Mouse (Mus musculus): ENCODE data around the gene Nfkb1. TPM values are rescaled to one million over a fixed set of nuclear protein-coding genes. Genes with fewer than 3 reads are reported as not detected.
A peak's percentile ranks its signal among the peaks of the same experiment; 100 is the strongest.

Nfkb1 gene
- total RNA-seq, 4 experiments from 2014 or later: 23.0 to 30.7 (median 29.0) TPM

GRCm38 (mm10) chr3:135591376-135591775, 100.0 kb downstream of the Nfkb1 start:
- no peak for DNase-seq (ENCODE audit: low spot score in 2 of 2)

GRCm38 (mm10) chr3:135590471-135590870, 100.9 kb downstream of the Nfkb1 start:
- DNase-seq (ENCODE audit: low spot score in 2 of 2): no peak

- no peak for DNase-seq (ENCODE audit: low spot score in 2 of 2)
These were observed 104.9 kb downstream of the Nfkb1 start for GRCm38 (mm10) chr3:135586471-135586880.

- DNase-seq (ENCODE audit: low spot score in 2 of 2): no peak
These were observed 105.3 kb downstream of the Nfkb1 start for GRCm38 (mm10) chr3:135586060-135586459.

GRCm38 (mm10) chr3:135585482-135585881, 105.9 kb downstream of the Nfkb1 start:
- no peak for DNase-seq (ENCODE audit: low spot score in 2 of 2)

GRCm38 (mm10) chr3:135582246-135582645, 109.1 kb downstream of the Nfkb1 start:
- no peak for DNase-seq (ENCODE audit: low spot score in 2 of 2)

GRCm38 (mm10) chr3:135581606-135582117, 109.7 kb downstream of the Nfkb1 start:
- DNase-seq (ENCODE audit: low spot score in 2 of 2): peak in 1 of 2 experiments; percentile 26

- DNase-seq (ENCODE audit: low spot score in 2 of 2): no peak
These were observed 110.7 kb downstream of the Nfkb1 start for GRCm38 (mm10) chr3:135580439-135581275.

- no peak for DNase-seq (ENCODE audit: low spot score in 2 of 2)
These were observed 112.2 kb downstream of the Nfkb1 start for GRCm38 (mm10) chr3:135579179-135579578.

- no peak for DNase-seq (ENCODE audit: low spot score in 2 of 2)
These were observed 112.7 kb downstream of the Nfkb1 start for GRCm38 (mm10) chr3:135578588-135579140.

GRCm38 (mm10) chr3:135575126-135575525, 116.2 kb downstream of the Nfkb1 start:
- DNase-seq (ENCODE audit: low spot score in 2 of 2): no peak

GRCm38 (mm10) chr3:135573051-135573450, 118.3 kb downstream of the Nfkb1 start:
- no peak for DNase-seq (ENCODE audit: low spot score in 2 of 2)

- no peak for DNase-seq (ENCODE audit: low spot score in 2 of 2)
These were observed 119.8 kb downstream of the Nfkb1 start for GRCm38 (mm10) chr3:135571540-135571939.

- no peak for DNase-seq (ENCODE audit: low spot score in 2 of 2)
These were observed 122.7 kb downstream of the Nfkb1 start for GRCm38 (mm10) chr3:135568633-135569032.

GRCm38 (mm10) chr3:135567888-135568287, 123.5 kb downstream of the Nfkb1 start:
- DNase-seq (ENCODE audit: low spot score in 2 of 2): no peak

- DNase-seq (ENCODE audit: low spot score in 2 of 2): no peak
These were observed 126.0 kb downstream of the Nfkb1 start for GRCm38 (mm10) chr3:135565306-135565705.

- DNase-seq (ENCODE audit: low spot score in 2 of 2): no peak
These were observed 126.6 kb downstream of the Nfkb1 start for GRCm38 (mm10) chr3:135564706-135565105.

GRCm38 (mm10) chr3:135563163-135563689, 128.1 kb downstream of the Nfkb1 start:
- no peak for DNase-seq (ENCODE audit: low spot score in 2 of 2)

- no peak for DNase-seq (ENCODE audit: low spot score in 2 of 2)
These were observed 129.3 kb downstream of the Nfkb1 start for GRCm38 (mm10) chr3:135562036-135562435.

GRCm38 (mm10) chr3:135556851-135557662, 134.3 kb downstream of the Nfkb1 start:
- DNase-seq (ENCODE audit: low spot score in 2 of 2): peak in 1 of 2 experiments; percentile 27

GRCm38 (mm10) chr3:135556052-135556587, 135.2 kb downstream of the Nfkb1 start:
- DNase-seq (ENCODE audit: low spot score in 2 of 2): peak; percentile 19 to 22
